Mouse (Mus musculus): ENCODE measurements around the gene Amer3.

GRCm38 (mm10) chr1:34579782-34580356 is 412 bp downstream of the Amer3 start:
- TF ChIP-seq GATA1 (IDR thresholded peaks at IDR 0.05; ENCODE audit: borderline replicate concordance, low read length) (no peak), FLI1 (IDR thresholded peaks at IDR 0.05; ENCODE audit: low read length) (no peak)

Data from megakaryocyte, embryonic 14.5 days (primary cell).